Mouse (Mus musculus) midbrain, embryonic 14.5 days (tissue): ENCODE measurements at regions not wholly inside any gene's neighbourhood (a gene's known extent, or its start where the extent isn't known, plus 50 kb on each side); places are given as distances from the start of the nearest gene placed in this dataset.
"Not testable (repeated sequence)": the region's sequence is repeated elsewhere in the genome, so short reads cannot be mapped to it uniquely, and the experiment has no call there.

ENCODE experiments used
- ATAC-seq: fragments of 200-750 bp; cut with Nextera tagmentation; 2 replicates; pipeline ENCODE4 v1.8.0; 2017; ENCODE audit warnings: moderate number of reproducible peaks, moderate library complexity; ENCODE audit not compliant: low FRiP score, low TSS enrichment
- DNase-seq: peaks from one replicate; pipeline ENCODE4 v3.0.0-alpha.2; 2015
- H3K27ac ChIP-seq: fragments of 300-500 bp; sonication (generic); replicated peaks from 2 replicates; pipeline ENCODE4 v1.5.1; 2014; ENCODE audit warnings: mild to moderate bottlenecking, low read depth, low read length, moderate library complexity
- H3K27me3 ChIP-seq: fragments of 300-500 bp; sonication (generic); 2 replicates; pipeline ENCODE4 v1.6.1; 2014; ENCODE audit warnings: low read length, control low read depth, mixed read lengths; ENCODE audit not compliant: control insufficient read depth, insufficient read depth
- H3K36me3 ChIP-seq: fragments of 300-500 bp; sonication (generic); 2 replicates; pipeline ENCODE4 v1.6.1; 2014; ENCODE audit warnings: low read length, control low read depth; ENCODE audit not compliant: control insufficient read depth, insufficient read depth
- H3K4me1 ChIP-seq: fragments of 300-500 bp; sonication (generic); 2 replicates; pipeline ENCODE4 v1.6.1; 2014; ENCODE audit warnings: mild to moderate bottlenecking, antibody characterized with exemption, low read length, control low read depth; ENCODE audit not compliant: control insufficient read depth, insufficient read depth
- H3K4me2 ChIP-seq: fragments of 300-500 bp; sonication (generic); 2 replicates; pipeline ENCODE4 v1.6.1; 2014; ENCODE audit warnings: mild to moderate bottlenecking, low read length, moderate library complexity
- H3K4me3 ChIP-seq: fragments of 300-500 bp; sonication (generic); replicated peaks from 2 replicates; pipeline ENCODE4 v1.5.1; 2014; ENCODE audit warnings: low read depth, low read length
- H3K9ac ChIP-seq: fragments of 300-500 bp; sonication (generic); replicated peaks from 2 replicates; pipeline ENCODE4 v1.6.1; 2014; ENCODE audit warnings: mild to moderate bottlenecking, low read length, moderate library complexity
- H3K9me3 ChIP-seq: fragments of 300-500 bp; sonication (generic); 2 replicates; pipeline ENCODE4 v1.6.1; 2016; ENCODE audit warnings: low read length, control low read depth, mixed read lengths; ENCODE audit not compliant: control insufficient read depth
- WGBS: fragments of 180-500 bp; shearing (Covaris S2); extraction: QIAGEN DNeasy Blood & Tissue Kit; methylation state at CpG from one replicate; pipeline ENCODE4 v1.1.7; 2014; 5-methylcytosine and 5-hydroxymethylcytosine counted together

DNA sequence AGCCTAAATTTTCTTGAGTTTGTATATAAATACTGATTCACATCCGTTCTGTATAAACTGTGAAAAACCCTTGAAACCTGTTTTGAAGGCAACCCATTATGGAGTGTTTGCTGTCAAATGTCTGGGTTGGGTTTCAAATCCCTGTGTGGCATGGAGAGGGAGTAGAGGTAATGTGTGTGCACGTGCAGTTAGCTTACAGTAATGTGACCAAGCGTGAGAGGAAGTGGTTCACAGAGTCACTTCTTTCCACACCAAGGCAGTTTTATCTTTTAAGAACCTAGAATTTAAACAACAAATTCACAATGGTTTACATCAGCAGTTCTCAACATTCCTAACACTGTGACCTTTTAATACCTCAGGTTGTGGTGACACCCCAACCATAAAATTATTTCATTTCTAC, 464.1 kb upstream of the Acvr2a start:
- Histone ChIP-seq H3K27me3 (no peaks in the 10 kb centered on the region), H3K4me2 (no peak overlapping the region), H3K4me1 (no peaks in the 10 kb centered on the region), H3K27ac (no peak overlapping the region), H3K9ac (no peak overlapping the region), H3K36me3 (no peaks in the 10 kb centered on the region), H3K9me3 (no peaks in the 10 kb centered on the region), H3K4me3 (no peak overlapping the region)
- DNase-seq (no peak), ATAC-seq (no peak)
- 93% methylated on average over 3 of the region's 3 CpGs for WGBS

DNA sequence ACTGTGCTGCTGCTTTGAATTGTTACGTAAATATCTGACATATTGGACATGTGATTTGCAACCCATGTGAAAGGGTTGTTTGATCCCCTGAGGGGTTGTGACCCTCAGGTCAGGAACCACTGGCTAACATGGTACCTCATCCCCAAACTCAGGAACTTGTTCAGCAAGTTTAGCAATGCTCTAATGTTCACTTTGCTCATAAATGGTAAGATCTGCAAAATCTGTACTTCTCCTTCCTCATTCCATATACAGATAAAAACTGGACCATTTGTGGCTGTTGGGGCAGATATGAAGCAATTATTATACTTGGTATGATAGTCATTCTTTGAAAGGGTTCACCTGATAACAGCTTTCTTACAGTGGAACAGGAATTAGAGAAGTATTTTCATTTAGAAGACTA, 463.7 kb upstream of the Acvr2a start:
- H3K36me3 ChIP-seq: no peaks in the 10 kb centered on the region
- H3K4me2 ChIP-seq: no peak overlapping the region
- DNase-seq (no peak), ATAC-seq (no peak)
- WGBS: 95% methylated on average over 1 of the region's 1 CpGs
- no peaks in the 10 kb centered on the region for H3K4me1 ChIP-seq
- H3K9me3 ChIP-seq: no peaks in the 10 kb centered on the region
- no peak overlapping the region for H3K27ac ChIP-seq
- H3K4me3 ChIP-seq: no peak overlapping the region
- no peak overlapping the region for H3K9ac ChIP-seq
- H3K27me3 ChIP-seq: no peaks in the 10 kb centered on the region

GRCm38 (mm10) chr2:48371572-48371971, 442.3 kb upstream of the Acvr2a start:
- not testable (repeated sequence) for ATAC-seq, H3K36me3 ChIP-seq, H3K4me2 ChIP-seq, H3K27ac ChIP-seq, H3K27me3 ChIP-seq, H3K4me3 ChIP-seq, H3K4me1 ChIP-seq, H3K9me3 ChIP-seq, DNase-seq, H3K9ac ChIP-seq
- WGBS: 84% methylated on average over 4 of the region's 4 CpGs

GRCm38 (mm10) chr2:48373086-48373485, 440.8 kb upstream of the Acvr2a start:
- H3K36me3 ChIP-seq: no peaks in the 10 kb centered on the region
- no peak for DNase-seq
- H3K4me2 ChIP-seq: no peak overlapping the region
- H3K9me3 ChIP-seq: no peaks in the 10 kb centered on the region
- no peaks in the 10 kb centered on the region for H3K4me1 ChIP-seq
- ATAC-seq: no peak
- no peak overlapping the region for H3K4me3 ChIP-seq
- H3K9ac ChIP-seq: no peak overlapping the region
- no peaks in the 10 kb centered on the region for H3K27me3 ChIP-seq
- no peak overlapping the region for H3K27ac ChIP-seq

- no peak for ATAC-seq
Observed at GRCm38 (mm10) chr2:48374302-48374701, 439.6 kb upstream of the Acvr2a start.

DNA sequence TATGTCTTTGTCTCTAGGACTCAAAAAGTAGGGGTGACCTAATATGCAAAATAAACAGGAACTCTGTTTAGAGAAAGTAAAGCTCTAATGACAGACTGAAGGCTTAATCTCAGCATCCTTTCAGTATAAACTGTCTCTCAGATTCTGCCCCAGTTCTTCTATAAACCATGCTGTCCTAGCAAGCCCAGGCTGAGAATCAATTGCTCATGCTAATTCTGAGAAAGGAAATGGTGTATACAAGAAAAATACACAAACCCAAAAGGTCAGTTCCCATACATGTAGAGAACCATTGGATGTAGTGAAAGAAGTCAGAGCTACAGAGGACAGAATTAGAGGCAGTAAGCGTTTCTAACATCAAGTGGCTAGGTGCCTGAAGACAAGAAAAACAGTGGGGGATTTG, 435.7 kb upstream of the Acvr2a start:
- H3K36me3 ChIP-seq: no peaks in the 10 kb centered on the region
- DNase-seq: no peak
- H3K27me3 ChIP-seq: no peaks in the 10 kb centered on the region
- no peak overlapping the region for H3K27ac ChIP-seq
- 51% methylated on average over 1 of the region's 1 CpGs for WGBS
- no peak overlapping the region for H3K4me2 ChIP-seq
- H3K4me1 ChIP-seq: no peaks in the 10 kb centered on the region
- no peak for ATAC-seq
- H3K9ac ChIP-seq: no peak overlapping the region
- no peak overlapping the region for H3K4me3 ChIP-seq
- H3K9me3 ChIP-seq: no peaks in the 10 kb centered on the region

More at GRCm38 (mm10) chr2:48374302-48374701, 439.6 kb upstream of the Acvr2a start:
- Histone ChIP-seq H3K27me3 (no peaks in the 10 kb centered on the region), H3K9me3 (no peaks in the 10 kb centered on the region), H3K4me3 (no peak overlapping the region), H3K4me1 (no peaks in the 10 kb centered on the region), H3K27ac (no peak overlapping the region), H3K4me2 (no peak overlapping the region), H3K9ac (no peak overlapping the region), H3K36me3 (no peaks in the 10 kb centered on the region)
- DNase-seq: no peak
- 86% methylated on average over 4 of the region's 4 CpGs for WGBS

GRCm38 (mm10) chr2:48378749-48379148, 435.2 kb upstream of the Acvr2a start:
- Histone ChIP-seq H3K36me3 (no peaks in the 10 kb centered on the region), H3K9ac (no peak overlapping the region), H3K9me3 (no peaks in the 10 kb centered on the region), H3K4me1 (no peaks in the 10 kb centered on the region), H3K27ac (no peak overlapping the region), H3K4me2 (no peak overlapping the region), H3K4me3 (no peak overlapping the region), H3K27me3 (no peaks in the 10 kb centered on the region)
- 87% methylated on average over 2 of the region's 2 CpGs for WGBS
- DNase-seq (no peak), ATAC-seq (no peak)

GRCm38 (mm10) chr2:48380140-48380539, 433.8 kb upstream of the Acvr2a start:
- Histone ChIP-seq H3K4me3 (no peak overlapping the region), H3K27ac (no peak overlapping the region), H3K27me3 (no peaks in the 10 kb centered on the region), H3K9ac (no peak overlapping the region), H3K4me1 (no peaks in the 10 kb centered on the region), H3K36me3 (no peaks in the 10 kb centered on the region), H3K9me3 (no peaks in the 10 kb centered on the region), H3K4me2 (no peak overlapping the region)
- no peak for ATAC-seq
- no peak for DNase-seq
- 78% methylated on average over 5 of the region's 5 CpGs for WGBS

- Histone ChIP-seq H3K4me1 (no peaks in the 10 kb centered on the region), H3K9ac (no peak overlapping the region), H3K36me3 (no peaks in the 10 kb centered on the region), H3K4me2 (no peak overlapping the region), H3K9me3 (no peaks in the 10 kb centered on the region), H3K4me3 (no peak overlapping the region), H3K27me3 (no peaks in the 10 kb centered on the region), H3K27ac (no peak overlapping the region)
- DNase-seq (no peak), ATAC-seq (no peak)
- 82% methylated on average over 2 of the region's 2 CpGs for WGBS
Observed at GRCm38 (mm10) chr2:48380786-48381185, 433.1 kb upstream of the Acvr2a start.
